Mouse (Mus musculus) olfactory bulb, adult 2 months (tissue): ENCODE measurements around the gene Ric3.

ENCODE experiments used
- CTCF ChIP-seq: fragments of 200-500 bp; IDR thresholded peaks from 2 replicates; pipeline ENCODE4 v1.5.1; 2012; ENCODE audit warnings: low read depth, mild to moderate bottlenecking, low read length, moderate library complexity; ENCODE audit not compliant: insufficient read depth
- POLR2A ChIP-seq: fragments of 200-500 bp; IDR thresholded peaks from 2 replicates; pipeline ENCODE4 v1.6.1; 2012; ENCODE audit warnings: mild to moderate bottlenecking, low read depth, low read length, moderate library complexity; ENCODE audit not compliant: insufficient read depth

GRCm38 (mm10) chr7:108996156-108996555 is 87.0 kb downstream of the Ric3 start:
- TF ChIP-seq POLR2A, result no peak
- no peak for TF ChIP-seq CTCF
